Mouse (Mus musculus): ENCODE results near the gene Pafah1b3. TPM values are rescaled to one million over a fixed set of nuclear protein-coding genes. Genes with fewer than 3 reads are reported as not detected.

Gene Pafah1b3
- total and polyA plus RNA-seq, 3 experiments = 41.3 to 79.2 (median 76.9) TPM

GRCm38 (mm10) chr7:25261896-25262295 is 35.9 kb downstream of the Pafah1b3 start:
- H3K4me1 ChIP-seq (ENCODE audit: insufficient read depth, low read depth, low read length) = peaks cover 14% of the 10 kb centered on the region
- no peak for DNase-seq (ENCODE audit: low spot score)
- ATAC-seq (ENCODE audit: extremely low read depth, insufficient number of reproducible peaks, low FRiP score, poor library complexity, severe bottlenecking) = no peak
- peaks cover 6% of the 10 kb centered on the region for H3K27me3 ChIP-seq (ENCODE audit: insufficient read depth, low read length)
- TF ChIP-seq TAL1 (conservative IDR thresholded peaks at IDR 0.05; ENCODE audit: low read depth, low read length) (no peak), GATA1 (IDR thresholded peaks at IDR 0.05; ENCODE audit: borderline replicate concordance, low read length) (no peak), CTCF (IDR thresholded peaks at IDR 0.05; ENCODE audit: low read depth, low read length) (no peak), POLR2AphosphoS5 (IDR thresholded peaks at IDR 0.05; ENCODE audit: insufficient replicate concordance, low read depth, low read length) (no peak), GATA2 (IDR thresholded peaks at IDR 0.05; ENCODE audit: borderline replicate concordance, low read depth, low read length) (no peak)
- H3K36me3 ChIP-seq (replicated peaks) = no peaks in the 10 kb centered on the region
- H3K4me3 ChIP-seq (ENCODE audit: low read depth, low read length) = no peak overlapping the region
- no peaks in the 10 kb centered on the region for H3K9me3 ChIP-seq (replicated peaks)

GRCm38 (mm10) chr7:25251822-25252221 is 46.0 kb downstream of the Pafah1b3 start:
- ATAC-seq (ENCODE audit: extremely low read depth, insufficient number of reproducible peaks, low FRiP score, poor library complexity, severe bottlenecking) = no peak
- Histone ChIP-seq H3K36me3 (replicated peaks) (peaks cover 13% of the 10 kb centered on the region), H3K4me3 (ENCODE audit: low read depth, low read length) (no peak overlapping the region), H3K9me3 (replicated peaks) (no peaks in the 10 kb centered on the region), H3K4me1 (ENCODE audit: insufficient read depth, low read depth, low read length) (peaks cover 36% of the 10 kb centered on the region), H3K27me3 (ENCODE audit: insufficient read depth, low read length) (peaks cover 14% of the 10 kb centered on the region)
- TF ChIP-seq POLR2AphosphoS5 (IDR thresholded peaks at IDR 0.05; ENCODE audit: insufficient replicate concordance, low read depth, low read length) (no peak), CTCF (IDR thresholded peaks at IDR 0.05; ENCODE audit: low read depth, low read length) (no peak), GATA2 (IDR thresholded peaks at IDR 0.05; ENCODE audit: borderline replicate concordance, low read depth, low read length) (no peak), GATA1 (IDR thresholded peaks at IDR 0.05; ENCODE audit: borderline replicate concordance, low read length) (no peak), TAL1 (conservative IDR thresholded peaks at IDR 0.05; ENCODE audit: low read depth, low read length) (no peak)
- no peak for DNase-seq (ENCODE audit: low spot score)

DNA sequence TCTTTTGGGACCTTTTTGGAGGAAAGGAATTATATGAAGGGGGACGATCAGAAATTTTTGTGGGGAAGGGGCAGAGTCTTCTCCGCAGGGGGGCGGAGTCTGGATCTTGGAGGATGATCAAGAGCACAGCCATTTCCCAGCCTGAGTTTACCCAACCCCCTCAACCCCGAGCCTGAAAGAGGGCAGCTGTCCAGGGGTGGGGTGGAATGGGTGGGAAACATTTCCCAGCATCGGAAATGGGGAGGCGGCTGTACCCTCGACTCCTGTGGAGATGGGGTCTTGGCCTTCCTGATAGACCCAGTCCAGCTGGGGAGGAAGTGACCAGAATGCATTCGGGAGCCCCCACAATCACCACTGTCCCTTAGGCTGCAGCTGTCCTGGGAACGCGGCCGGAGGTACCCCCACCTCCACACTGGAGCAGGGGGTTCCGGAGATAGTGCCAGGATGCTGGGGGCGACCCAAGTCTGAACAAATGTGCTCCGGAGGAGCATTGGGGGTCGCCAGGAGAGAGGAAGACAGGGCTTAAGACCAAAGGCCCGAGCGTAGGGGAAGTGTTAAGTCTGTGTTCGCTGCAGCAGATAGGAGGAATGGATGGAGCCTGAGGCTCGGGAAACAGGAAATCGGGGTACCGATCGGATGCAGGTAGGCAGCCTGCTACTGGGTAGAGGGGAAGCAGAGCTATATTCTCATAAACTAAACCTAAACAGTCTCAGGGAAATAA is 46.6 kb downstream of the Pafah1b3 start:
- TF ChIP-seq GATA2 (IDR thresholded peaks at IDR 0.05; ENCODE audit: borderline replicate concordance, low read depth, low read length) (no peak), GATA1 (IDR thresholded peaks at IDR 0.05; ENCODE audit: borderline replicate concordance, low read length) (no peak), POLR2AphosphoS5 (IDR thresholded peaks at IDR 0.05; ENCODE audit: insufficient replicate concordance, low read depth, low read length) (no peak), CTCF (IDR thresholded peaks at IDR 0.05; ENCODE audit: low read depth, low read length) (no peak), TAL1 (conservative IDR thresholded peaks at IDR 0.05; ENCODE audit: low read depth, low read length) (no peak)
- Histone ChIP-seq H3K36me3 (replicated peaks) (peaks cover 19% of the 10 kb centered on the region), H3K9me3 (replicated peaks) (no peaks in the 10 kb centered on the region), H3K4me3 (ENCODE audit: low read depth, low read length) (peak overlapping the region; percentile 94; the same call in 1 of the 2 replicates), H3K27me3 (ENCODE audit: insufficient read depth, low read length) (peaks cover 12% of the 10 kb centered on the region), H3K4me1 (ENCODE audit: insufficient read depth, low read depth, low read length) (peaks cover 42% of the 10 kb centered on the region)
- ATAC-seq (ENCODE audit: extremely low read depth, insufficient number of reproducible peaks, low FRiP score, poor library complexity, severe bottlenecking) = no peak
- no peak for DNase-seq (ENCODE audit: low spot score)

DNA sequence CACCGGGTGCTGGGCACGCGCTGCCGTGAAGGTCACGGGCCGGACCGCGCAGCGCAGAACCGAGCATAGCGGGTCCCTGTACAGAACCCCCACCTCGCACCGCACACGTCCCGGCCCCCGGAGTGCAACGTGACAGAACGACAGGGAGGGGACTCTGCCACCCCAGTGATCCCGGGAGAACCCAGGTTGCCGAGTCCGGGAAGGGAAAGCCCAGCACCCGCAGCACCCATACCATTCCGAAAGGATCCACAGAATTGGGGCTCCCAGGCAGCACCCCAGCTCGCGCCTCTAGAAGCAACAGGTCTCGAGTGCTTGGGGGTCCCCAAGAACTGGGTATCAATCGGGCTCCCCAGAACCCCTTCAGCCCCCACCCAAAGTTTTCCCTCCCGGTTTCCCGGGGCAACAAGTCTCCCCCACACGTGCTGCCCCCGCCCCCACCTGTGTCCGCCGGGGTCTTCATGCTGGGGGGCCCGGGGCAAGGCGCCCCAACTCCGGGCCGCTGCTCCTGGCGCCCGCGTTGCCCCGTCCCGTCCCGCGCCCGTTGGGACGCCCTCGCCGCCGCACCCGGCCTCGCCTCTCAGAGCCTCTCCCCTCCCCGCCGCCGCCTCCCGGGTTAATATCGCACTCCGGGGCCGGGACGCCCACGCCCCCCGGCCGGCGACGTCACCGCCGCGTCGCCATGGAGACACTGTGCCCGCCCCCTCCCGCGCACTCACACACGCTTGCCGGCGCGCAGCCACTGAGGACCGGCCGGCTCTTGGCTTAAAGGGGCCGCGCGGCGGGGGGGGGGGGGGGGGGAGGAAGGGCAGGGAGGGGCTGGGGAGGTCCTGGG is 47.4 kb downstream of the Pafah1b3 start, which contains the start of gene Erf:
Erf (minus strand) TSS at position 621 of the 832 bp plus-strand sequence.
- ATAC-seq (ENCODE audit: extremely low read depth, insufficient number of reproducible peaks, low FRiP score, poor library complexity, severe bottlenecking) = peak; percentile 79
- H3K27me3 ChIP-seq (ENCODE audit: insufficient read depth, low read length) = peaks cover 7% of the 10 kb centered on the region
- H3K4me3 ChIP-seq (ENCODE audit: low read depth, low read length) = peak within 1 kb of the TSS; percentile 94
- H3K9me3 ChIP-seq (replicated peaks) = no peaks in the 10 kb centered on the region
- peak; percentile 90 for DNase-seq (ENCODE audit: low spot score)
- TF ChIP-seq GATA1 (IDR thresholded peaks at IDR 0.05; ENCODE audit: borderline replicate concordance, low read length) (no peak), CTCF (IDR thresholded peaks at IDR 0.05; ENCODE audit: low read depth, low read length) (no peak), GATA2 (IDR thresholded peaks at IDR 0.05; ENCODE audit: borderline replicate concordance, low read depth, low read length) (no peak), POLR2AphosphoS5 (IDR thresholded peaks at IDR 0.05; ENCODE audit: insufficient replicate concordance, low read depth, low read length) (no peak), TAL1 (conservative IDR thresholded peaks at IDR 0.05; ENCODE audit: low read depth, low read length) (no peak)
- H3K36me3 ChIP-seq (replicated peaks) = peaks cover 27% of the 10 kb centered on the region
- peaks cover 51% of the 10 kb centered on the region for H3K4me1 ChIP-seq (ENCODE audit: insufficient read depth, low read depth, low read length)

DNA sequence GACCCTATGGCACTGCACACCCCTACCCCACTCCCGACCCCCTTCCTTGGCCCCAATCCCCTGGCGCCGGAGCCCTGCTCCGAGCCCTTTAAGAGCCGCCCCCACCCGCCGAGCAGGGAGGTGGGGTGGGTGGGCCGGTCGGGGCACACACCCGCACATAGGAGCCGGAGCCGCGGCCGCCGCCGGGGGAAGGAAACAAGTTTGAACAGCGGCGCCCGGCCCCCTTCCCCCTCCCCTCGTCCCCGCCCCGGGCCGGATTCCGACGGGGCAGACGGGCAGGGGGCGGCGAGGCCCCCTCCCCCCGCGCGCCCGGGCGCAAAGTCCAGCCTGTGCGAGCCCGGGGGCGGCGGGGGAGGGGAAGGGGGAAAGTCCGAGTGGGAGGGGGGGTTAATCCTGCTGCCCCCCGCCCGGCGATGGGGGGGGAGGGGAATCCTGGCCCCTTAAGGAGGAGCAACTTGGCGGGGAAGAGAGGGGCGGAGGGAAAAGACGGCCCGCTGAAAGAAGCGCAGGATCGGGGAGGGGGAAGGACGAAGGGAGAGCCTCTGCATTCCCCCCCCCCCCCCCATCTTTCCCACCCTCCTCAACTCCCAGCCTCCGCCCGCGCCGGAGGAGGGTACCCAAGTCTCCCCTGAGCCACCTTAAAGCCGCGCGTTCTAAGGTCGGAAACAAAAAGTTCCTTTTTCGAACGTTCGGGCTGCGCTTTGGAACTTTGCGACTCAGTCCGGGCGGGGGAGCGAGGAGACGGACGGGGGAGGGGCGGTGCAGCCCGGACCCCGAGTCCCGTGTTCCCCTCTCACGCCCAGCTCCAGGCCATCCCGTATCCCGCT is 48.3 kb downstream of the Pafah1b3 start:
- DNase-seq (ENCODE audit: low spot score) = peak; percentile 72

More for the DNA sequence above, 48.3 kb downstream of the Pafah1b3 start:
- ATAC-seq (ENCODE audit: extremely low read depth, insufficient number of reproducible peaks, low FRiP score, poor library complexity, severe bottlenecking) = 0 out of 2 replicates have a peak, but pooled peaks have one; percentile 5
- H3K4me1 ChIP-seq (ENCODE audit: insufficient read depth, low read depth, low read length) = peaks cover 59% of the 10 kb centered on the region
- peaks cover 36% of the 10 kb centered on the region for H3K36me3 ChIP-seq (replicated peaks)
- H3K4me3 ChIP-seq (ENCODE audit: low read depth, low read length) = peak overlapping the region; percentile 94
- H3K27me3 ChIP-seq (ENCODE audit: insufficient read depth, low read length) = 0 out of 2 replicates have a peak, but pooled peaks cover 4% of the 10 kb centered on the region
- no peaks in the 10 kb centered on the region for H3K9me3 ChIP-seq (replicated peaks)
- TF ChIP-seq TAL1 (conservative IDR thresholded peaks at IDR 0.05; ENCODE audit: low read depth, low read length) = no peak
- no peak for TF ChIP-seq GATA1 (IDR thresholded peaks at IDR 0.05; ENCODE audit: borderline replicate concordance, low read length)
- TF ChIP-seq POLR2AphosphoS5 (IDR thresholded peaks at IDR 0.05; ENCODE audit: insufficient replicate concordance, low read depth, low read length) = no peak
- TF ChIP-seq CTCF (IDR thresholded peaks at IDR 0.05; ENCODE audit: low read depth, low read length) = no peak
- no peak for TF ChIP-seq GATA2 (IDR thresholded peaks at IDR 0.05; ENCODE audit: borderline replicate concordance, low read depth, low read length)

Measured in G1E (cell line).